Mouse (Mus musculus) C2C12 (cell line): ENCODE data around the gene Ctnna2.

ENCODE experiments used
- CTCF ChIP-seq: IDR thresholded peaks from one replicate; pipeline ENCODE4 v1.5.1; 2011; ENCODE audit not compliant: control insufficient read depth, insufficient read depth, insufficient read length
- FOSL1 ChIP-seq: IDR thresholded peaks from one replicate; pipeline ENCODE4 v1.8.0; 2011; ENCODE audit warnings: mild to moderate bottlenecking, low read length; ENCODE audit not compliant: poor library complexity, insufficient read depth, severe bottlenecking
- MYOD1 ChIP-seq: IDR thresholded peaks from one replicate; pipeline ENCODE4 v1.6.1; 2011; ENCODE audit warnings: low read depth; ENCODE audit not compliant: control insufficient read depth, insufficient read length
- MYOG ChIP-seq: IDR thresholded peaks from one replicate; pipeline ENCODE4 v1.6.1; 2011; ENCODE audit not compliant: control insufficient read depth, insufficient read length; ENCODE audit errors: extremely low read depth

DNA sequence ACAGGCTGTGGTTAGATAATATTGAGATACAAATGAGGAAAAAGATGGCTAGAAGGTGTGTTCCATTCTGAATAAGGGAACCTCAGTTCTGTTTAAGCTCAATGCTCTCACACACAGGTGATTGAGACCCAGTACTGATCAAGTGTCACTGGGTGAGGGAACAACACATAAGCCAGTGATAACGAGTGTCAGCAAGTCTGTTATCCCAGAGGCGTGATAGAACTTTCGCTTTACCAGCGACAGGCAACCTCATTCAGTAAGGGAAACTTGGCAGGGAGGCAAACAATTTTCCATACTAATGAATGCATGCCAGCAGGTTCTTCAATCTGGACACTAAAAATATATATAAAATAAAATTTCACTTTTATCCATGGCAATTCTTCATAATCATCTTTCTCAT, 334.9 kb downstream of the Ctnna2 start:
- TF ChIP-seq CTCF = no peak
- no peak for TF ChIP-seq FOSL1
- TF ChIP-seq MYOG = no peak
- TF ChIP-seq MYOD1 = no peak
